Mouse (Mus musculus): Measurements from ENCODE around the gene Uap1l1. TPM values are rescaled to one million over a fixed set of nuclear protein-coding genes. Genes with fewer than 3 reads are reported as not detected.

Gene Uap1l1
- polyA plus RNA-seq, 1 experiment from 2014 or later, result 7.2 TPM

DNA sequence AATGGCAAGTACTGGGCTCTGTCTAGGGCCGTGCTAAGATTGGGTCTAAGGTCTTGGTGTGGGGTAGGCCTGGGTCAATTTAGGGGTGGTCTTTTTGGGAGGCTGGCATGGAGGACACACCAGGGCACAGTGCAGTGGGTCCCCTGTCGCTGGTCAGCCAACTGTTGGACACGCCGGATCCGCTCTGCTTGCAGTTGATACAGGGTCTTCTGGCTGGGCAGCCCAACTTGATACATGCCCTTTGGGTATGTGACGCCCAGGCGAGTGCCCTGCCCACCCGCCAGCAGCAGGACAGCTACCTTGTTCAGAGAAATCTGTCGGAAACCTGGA, 756 bp downstream of the Uap1l1 start:
- no peak overlapping the region for H3K27ac ChIP-seq
- H3K4me1 ChIP-seq (replicated peaks), result peaks cover 8% of the 10 kb centered on the region; the same call in 1 of the 2 replicates
- H3K36me3 ChIP-seq, result no peaks in the 10 kb centered on the region
- ATAC-seq (ENCODE audit: insufficient number of reproducible peaks, insufficient read depth, low FRiP score, low TSS enrichment, low read depth), result no peak
- peak overlapping the region; percentile 99 for H3K4me2 ChIP-seq
- H3K9me3 ChIP-seq, result no peaks in the 10 kb centered on the region
- WGBS, result 23% methylated on average over 9 of the region's 9 CpGs
- H3K4me3 ChIP-seq (replicated peaks), result peak overlapping the region; percentile 60
- peak overlapping the region; percentile 69 for H3K9ac ChIP-seq (replicated peaks)
- H3K27me3 ChIP-seq, result peaks cover 45% of the 10 kb centered on the region

- peaks cover 45% of the 10 kb centered on the region for H3K27me3 ChIP-seq
- peaks cover 8% of the 10 kb centered on the region; the same call in 1 of the 2 replicates for H3K4me1 ChIP-seq (replicated peaks)
- no peak overlapping the region for H3K27ac ChIP-seq
- 86% methylated on average over 4 of the region's 4 CpGs for WGBS
- H3K9me3 ChIP-seq, result no peaks in the 10 kb centered on the region
- no peaks in the 10 kb centered on the region for H3K36me3 ChIP-seq
- H3K4me2 ChIP-seq, result peak overlapping the region; percentile 99; the same call in 1 of the 2 replicates
- H3K4me3 ChIP-seq (replicated peaks), result peak overlapping the region; percentile 60; the same call in 1 of the 2 replicates
- no peak overlapping the region for H3K9ac ChIP-seq (replicated peaks)
- ATAC-seq (ENCODE audit: insufficient number of reproducible peaks, insufficient read depth, low FRiP score, low TSS enrichment, low read depth), result 0 out of 2 replicates have a peak, but pooled peaks have one; percentile 12
Measured at GRCm38 (mm10) chr2:25364313-25364712, 1.2 kb downstream of the Uap1l1 start.

- no peak for ATAC-seq (ENCODE audit: insufficient number of reproducible peaks, insufficient read depth, low FRiP score, low TSS enrichment, low read depth)
- no peaks in the 10 kb centered on the region for H3K36me3 ChIP-seq
- H3K9ac ChIP-seq (replicated peaks), result no peak overlapping the region
- WGBS, result 53% methylated on average over 13 of the region's 13 CpGs
- H3K27ac ChIP-seq, result no peak overlapping the region
- peaks cover 8% of the 10 kb centered on the region; the same call in 1 of the 2 replicates for H3K4me1 ChIP-seq (replicated peaks)
- H3K9me3 ChIP-seq, result no peaks in the 10 kb centered on the region
- H3K27me3 ChIP-seq, result peaks cover 45% of the 10 kb centered on the region
- H3K4me2 ChIP-seq, result no peak overlapping the region
- H3K4me3 ChIP-seq (replicated peaks), result no peak overlapping the region
Measured at GRCm38 (mm10) chr2:25363478-25364178, 1.9 kb downstream of the Uap1l1 start.

- Histone ChIP-seq H3K27ac (no peak overlapping the region), H3K27me3 (peaks cover 21% of the 10 kb centered on the region), H3K9me3 (no peaks in the 10 kb centered on the region), H3K4me3 (replicated peaks) (no peak overlapping the region), H3K36me3 (no peaks in the 10 kb centered on the region), H3K4me1 (replicated peaks) (peaks cover 20% of the 10 kb centered on the region), H3K4me2 (no peak overlapping the region), H3K9ac (replicated peaks) (no peak overlapping the region)
- 74% methylated on average over 4 of the region's 4 CpGs for WGBS
- ATAC-seq (ENCODE audit: insufficient number of reproducible peaks, insufficient read depth, low FRiP score, low TSS enrichment, low read depth), result no peak
Measured at GRCm38 (mm10) chr2:25359848-25360247, 5.6 kb downstream of the Uap1l1 start.

DNA sequence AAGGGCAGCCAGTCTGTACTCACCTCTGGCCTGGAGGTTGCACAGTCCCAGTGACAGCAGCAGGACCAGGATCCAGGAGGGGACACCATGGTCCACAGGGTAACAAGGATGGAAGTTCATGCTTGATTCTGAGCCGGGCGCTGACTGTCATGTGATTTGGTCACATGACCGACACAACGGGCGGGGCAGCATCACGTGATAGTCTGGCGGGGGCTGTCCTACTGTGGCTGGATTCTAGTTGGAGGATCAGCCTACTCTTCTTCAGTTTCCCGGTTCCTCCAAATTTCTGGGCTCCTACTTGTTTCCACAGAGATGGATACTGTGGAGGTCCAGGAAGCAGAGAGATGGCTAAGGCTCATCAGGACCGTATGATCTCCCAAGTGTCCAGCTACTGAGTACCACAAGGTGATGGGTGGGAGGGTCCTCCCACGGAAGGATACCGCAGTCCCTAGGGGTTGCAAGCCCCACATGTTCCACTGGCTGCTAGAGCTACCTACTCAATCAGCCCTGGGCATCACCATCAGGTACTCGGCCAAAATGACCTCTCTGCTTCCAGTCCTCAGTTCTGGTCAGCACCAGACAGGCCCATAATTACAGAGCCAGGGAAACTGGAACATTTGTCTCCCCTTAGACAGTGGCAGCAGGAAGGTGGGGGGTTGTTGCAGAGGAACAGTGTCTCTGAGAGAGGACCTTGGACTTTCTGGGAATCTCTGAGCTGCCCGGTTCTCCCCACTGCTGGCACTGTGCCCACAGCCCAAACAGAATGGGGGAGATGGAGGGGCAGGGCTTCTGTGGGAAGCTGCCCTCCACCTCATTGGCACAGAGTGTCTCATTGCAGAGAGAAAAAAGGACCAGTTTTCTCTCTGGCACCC, 9.0 kb downstream of the Uap1l1 start, which contains the start of gene Dpp7:
TSS of gene Dpp7 (minus strand) at position 152 of the 872 bp plus-strand sequence.
- H3K27ac ChIP-seq, result no peak within 1 kb of the TSS
- peaks cover 24% of the 10 kb centered on the region for H3K36me3 ChIP-seq
- peak within 1 kb of the TSS; percentile 61 for H3K9ac ChIP-seq (replicated peaks)
- peak within 1 kb of the TSS; percentile 87 for H3K4me2 ChIP-seq
- no peaks in the 10 kb centered on the region for H3K9me3 ChIP-seq
- peaks cover 18% of the 10 kb centered on the region for H3K4me1 ChIP-seq (replicated peaks)
- no peaks in the 10 kb centered on the region for H3K27me3 ChIP-seq
- H3K4me3 ChIP-seq (replicated peaks), result peak within 1 kb of the TSS; percentile 56
- WGBS, result 7% methylated on average over 13 of the region's 13 CpGs
- ATAC-seq (ENCODE audit: insufficient number of reproducible peaks, insufficient read depth, low FRiP score, low TSS enrichment, low read depth), result peak; percentile 57

DNA sequence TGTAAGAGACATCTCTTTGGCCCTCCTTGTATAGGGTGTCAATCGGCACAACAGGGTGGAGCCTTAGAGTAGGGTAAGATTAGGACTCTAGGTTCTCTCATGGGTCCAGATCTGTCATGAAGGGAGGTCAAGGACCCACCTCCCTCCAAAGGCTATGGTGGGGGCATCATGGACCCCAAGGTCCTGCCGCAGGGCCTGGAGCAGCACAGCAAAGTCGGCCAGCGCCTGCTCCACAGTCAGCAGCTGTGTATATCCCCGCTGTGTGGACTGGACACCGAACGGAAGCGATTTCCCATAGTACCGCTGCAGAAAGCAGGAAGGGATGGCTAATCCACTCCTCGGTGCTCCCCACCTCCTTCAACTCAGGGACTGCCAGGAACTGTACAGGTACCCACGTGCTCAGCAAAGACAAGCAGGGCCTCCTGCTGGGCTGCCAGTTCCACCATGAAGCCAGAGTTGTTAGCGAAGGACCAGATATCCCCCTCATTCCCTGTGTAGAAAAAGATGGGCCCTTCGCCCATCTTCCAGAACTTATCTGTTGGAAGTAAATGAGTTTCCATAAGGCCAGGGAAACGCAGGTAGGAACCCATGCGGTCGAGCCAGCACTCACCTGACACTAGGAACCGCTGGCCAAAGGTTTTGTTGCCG, 9.9 kb downstream of the Uap1l1 start:
- ATAC-seq (ENCODE audit: insufficient number of reproducible peaks, insufficient read depth, low FRiP score, low TSS enrichment, low read depth), result no peak
- H3K4me2 ChIP-seq, result peak overlapping the region; percentile 87
- WGBS, result 35% methylated on average over 18 of the region's 18 CpGs
- H3K9me3 ChIP-seq, result no peaks in the 10 kb centered on the region
- H3K27ac ChIP-seq, result no peak overlapping the region
- H3K36me3 ChIP-seq, result peaks cover 33% of the 10 kb centered on the region
- peak overlapping the region; percentile 61 for H3K9ac ChIP-seq (replicated peaks)
- H3K27me3 ChIP-seq, result no peaks in the 10 kb centered on the region
- peaks cover 18% of the 10 kb centered on the region for H3K4me1 ChIP-seq (replicated peaks)
- H3K4me3 ChIP-seq (replicated peaks), result peak overlapping the region; percentile 56

- H3K4me1 ChIP-seq (replicated peaks), result peaks cover 18% of the 10 kb centered on the region
- no peak overlapping the region for H3K9ac ChIP-seq (replicated peaks)
- no peak for ATAC-seq (ENCODE audit: insufficient number of reproducible peaks, insufficient read depth, low FRiP score, low TSS enrichment, low read depth)
- no peak overlapping the region for H3K27ac ChIP-seq
- no peaks in the 10 kb centered on the region for H3K27me3 ChIP-seq
- no peak overlapping the region for H3K4me3 ChIP-seq (replicated peaks)
- H3K36me3 ChIP-seq, result peaks cover 47% of the 10 kb centered on the region
- no peaks in the 10 kb centered on the region for H3K9me3 ChIP-seq
- no peak overlapping the region for H3K4me2 ChIP-seq
- 90% methylated on average over 6 of the region's 6 CpGs for WGBS
Measured at GRCm38 (mm10) chr2:25354211-25354610, 11.3 kb downstream of the Uap1l1 start.

DNA sequence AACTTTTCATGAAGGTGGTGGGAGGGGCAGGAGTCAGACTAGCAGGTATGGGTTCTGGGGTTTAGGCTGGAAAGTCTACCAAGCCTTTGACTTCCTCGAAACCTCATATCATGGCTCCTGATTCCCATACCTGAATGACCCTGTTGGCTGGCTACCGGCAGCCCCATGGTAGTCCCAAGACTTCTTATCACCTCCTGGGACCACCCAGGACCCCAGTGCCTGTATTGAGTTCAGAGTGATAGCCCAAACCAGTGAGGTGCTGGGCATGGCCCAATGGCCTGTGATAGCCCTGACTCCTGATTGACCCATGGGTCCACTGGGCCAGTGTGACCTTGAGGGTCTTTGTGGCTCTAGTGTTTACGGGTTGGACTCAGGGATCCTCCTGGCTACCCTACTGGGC, 14.8 kb downstream of the Uap1l1 start:
- no peaks in the 10 kb centered on the region for H3K27me3 ChIP-seq
- H3K36me3 ChIP-seq, result peaks cover 80% of the 10 kb centered on the region
- H3K27ac ChIP-seq, result no peak overlapping the region
- no peak overlapping the region for H3K4me3 ChIP-seq (replicated peaks)
- no peaks in the 10 kb centered on the region for H3K9me3 ChIP-seq
- H3K4me1 ChIP-seq (replicated peaks), result peaks cover 9% of the 10 kb centered on the region
- H3K4me2 ChIP-seq, result no peak overlapping the region
- ATAC-seq (ENCODE audit: insufficient number of reproducible peaks, insufficient read depth, low FRiP score, low TSS enrichment, low read depth), result no peak
- 90% methylated on average over 3 of the region's 3 CpGs for WGBS
- H3K9ac ChIP-seq (replicated peaks), result no peak overlapping the region

DNA sequence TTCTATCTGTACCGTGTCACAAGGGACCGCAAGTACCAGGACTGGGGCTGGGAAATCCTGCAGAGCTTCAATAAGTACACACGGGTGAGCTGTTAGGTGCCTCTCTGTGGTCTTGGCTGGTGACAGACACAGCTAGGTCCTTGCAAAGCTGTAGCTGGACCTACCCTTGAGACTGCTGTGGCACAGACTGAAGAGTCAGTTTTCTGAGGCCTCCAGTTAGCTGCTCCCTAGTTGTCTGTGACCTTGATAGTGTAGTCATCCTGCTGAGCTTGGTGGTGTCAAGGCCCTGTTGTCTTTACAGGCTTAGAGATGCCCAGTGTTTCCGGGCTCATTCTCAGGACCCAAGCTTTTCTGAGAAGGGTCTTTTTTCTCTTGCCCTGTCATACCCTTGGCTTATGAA, 16.0 kb downstream of the Uap1l1 start:
- WGBS, result 92% methylated on average over 4 of the region's 4 CpGs
- ATAC-seq (ENCODE audit: insufficient number of reproducible peaks, insufficient read depth, low FRiP score, low TSS enrichment, low read depth), result no peak
- peaks cover 92% of the 10 kb centered on the region for H3K36me3 ChIP-seq

GRCm38 (mm10) chr2:25348162-25348561, 17.3 kb downstream of the Uap1l1 start:
- H3K27me3 ChIP-seq, result no peaks in the 10 kb centered on the region
- H3K9ac ChIP-seq (replicated peaks), result no peak overlapping the region
- H3K27ac ChIP-seq, result no peak overlapping the region
- H3K4me3 ChIP-seq (replicated peaks), result no peak overlapping the region
- H3K9me3 ChIP-seq, result no peaks in the 10 kb centered on the region
- no peak for ATAC-seq (ENCODE audit: insufficient number of reproducible peaks, insufficient read depth, low FRiP score, low TSS enrichment, low read depth)
- no peak overlapping the region for H3K4me2 ChIP-seq
- 94% methylated on average over 7 of the region's 7 CpGs for WGBS
- no peaks in the 10 kb centered on the region for H3K4me1 ChIP-seq (replicated peaks)
- peaks cover 98% of the 10 kb centered on the region for H3K36me3 ChIP-seq

More for the DNA sequence above, 16.0 kb downstream of the Uap1l1 start:
- Histone ChIP-seq H3K4me3 (replicated peaks) (no peak overlapping the region), H3K9ac (replicated peaks) (peak overlapping the region; percentile 23; the same call in 1 of the 2 replicates), H3K9me3 (no peaks in the 10 kb centered on the region), H3K4me2 (no peak overlapping the region), H3K27me3 (no peaks in the 10 kb centered on the region), H3K4me1 (replicated peaks) (no peaks in the 10 kb centered on the region), H3K27ac (no peak overlapping the region)

DNA sequence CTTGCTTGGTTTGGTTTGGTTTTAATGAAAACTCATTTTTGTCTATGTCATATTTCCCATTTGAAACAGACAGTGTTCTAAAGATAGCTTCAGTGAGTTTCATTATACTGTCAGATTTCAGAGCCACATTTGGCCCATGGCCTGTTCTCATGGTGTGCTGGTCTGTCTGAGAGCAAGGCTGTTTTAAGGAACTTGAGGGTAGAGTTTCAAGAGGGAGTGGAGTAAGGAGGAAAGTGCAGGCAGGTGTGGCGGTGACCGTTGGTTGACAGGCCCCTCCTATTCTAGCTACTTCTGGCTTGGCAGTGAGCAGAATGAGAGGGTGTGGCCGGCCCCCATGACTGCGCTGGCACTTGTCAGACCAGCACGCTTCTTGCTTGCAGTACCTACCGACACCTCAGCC, 27.2 kb downstream of the Uap1l1 start:
- WGBS, result 93% methylated on average over 6 of the region's 6 CpGs
- H3K36me3 ChIP-seq, result peaks cover 88% of the 10 kb centered on the region
- H3K27ac ChIP-seq, result no peak overlapping the region
- no peak for ATAC-seq (ENCODE audit: insufficient number of reproducible peaks, insufficient read depth, low FRiP score, low TSS enrichment, low read depth)
- H3K4me2 ChIP-seq, result no peak overlapping the region
- H3K27me3 ChIP-seq, result no peaks in the 10 kb centered on the region
- no peak overlapping the region for H3K4me3 ChIP-seq (replicated peaks)
- no peak overlapping the region for H3K9ac ChIP-seq (replicated peaks)
- no peaks in the 10 kb centered on the region for H3K9me3 ChIP-seq
- H3K4me1 ChIP-seq (replicated peaks), result peaks cover 8% of the 10 kb centered on the region
